Mouse (Mus musculus) liver, adult 2 months (tissue): ENCODE data around the gene Zfp663.

Experiments
- CTCF ChIP-seq: fragments of 200-500 bp; IDR thresholded peaks from 2 replicates; pipeline ENCODE4 v1.5.1; 2011; ENCODE audit warnings: low read depth, low read length, control low read depth
- POLR2A ChIP-seq: fragments of 200-500 bp; IDR thresholded peaks from 2 replicates; pipeline ENCODE4 v1.6.1; 2011; ENCODE audit warnings: low read length, control low read depth; ENCODE audit not compliant: insufficient read depth; ENCODE audit errors: extremely low read depth

DNA sequence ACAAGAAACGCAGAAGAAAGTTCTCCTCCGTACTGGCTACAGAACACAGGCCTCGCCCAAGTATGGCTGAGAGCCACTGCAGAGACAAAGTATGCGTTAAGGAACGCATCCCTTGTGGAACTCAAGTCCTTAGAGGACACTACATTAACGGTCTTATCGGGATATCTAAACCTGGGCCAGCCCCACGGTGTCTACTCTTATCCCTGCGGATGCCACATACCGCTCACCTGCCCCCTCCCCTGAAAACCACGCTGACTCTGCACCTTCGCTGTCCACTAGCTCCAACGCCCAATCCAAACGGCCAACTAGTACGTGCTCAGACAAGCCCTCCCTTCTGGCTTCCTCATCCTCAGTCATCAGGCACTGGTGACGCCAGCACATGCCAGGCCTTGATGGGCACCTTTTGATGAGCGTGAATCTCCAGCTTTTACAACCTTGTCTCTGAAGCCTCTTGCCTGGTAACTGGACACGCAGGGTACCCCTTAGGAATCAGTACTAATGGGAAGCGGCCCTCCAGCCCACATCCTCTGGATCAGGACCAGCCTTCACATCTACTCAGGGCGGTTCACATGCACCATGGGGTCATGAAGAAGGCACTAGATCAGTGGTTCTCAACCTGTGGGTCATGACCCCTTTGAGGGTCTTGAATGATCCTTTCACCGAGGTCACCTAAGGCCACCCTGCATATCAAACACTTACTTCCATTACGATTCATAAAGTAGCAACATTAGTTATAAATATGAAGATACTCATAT is 46.4 kb downstream of the Zfp663 start:
- TF ChIP-seq CTCF (no peak), POLR2A (no peak)
